Mouse (Mus musculus): Measurements from ENCODE around the gene Edn1.
A peak's percentile ranks its signal among the peaks of the same experiment; 100 is the strongest.

The Edn1 gene

GRCm38 (mm10) chr13:42301161-42301721, at the start of gene Edn1:
TSS of gene Edn1 (plus strand) at chr13:42301476.
- DNase-seq (ENCODE audit: low spot score), result peak; percentile 70

- no peak for DNase-seq (ENCODE audit: low spot score)
These were observed 47.5 kb upstream of the Edn1 start for GRCm38 (mm10) chr13:42253821-42254220.

GRCm38 (mm10) chr13:42255105-42255504, 46.2 kb upstream of the Edn1 start:
- DNase-seq (ENCODE audit: low spot score), result no peak

GRCm38 (mm10) chr13:42258422-42258821, 42.9 kb upstream of the Edn1 start:
- DNase-seq (ENCODE audit: low spot score), result no peak

- no peak for DNase-seq (ENCODE audit: low spot score)
These were observed 40.6 kb upstream of the Edn1 start for GRCm38 (mm10) chr13:42260667-42261066.

- no peak for DNase-seq (ENCODE audit: low spot score)
These were observed 31.2 kb upstream of the Edn1 start for GRCm38 (mm10) chr13:42270051-42270450.

GRCm38 (mm10) chr13:42276774-42277454, 24.4 kb upstream of the Edn1 start:
- no peak for DNase-seq (ENCODE audit: low spot score)

GRCm38 (mm10) chr13:42277751-42278150, 23.5 kb upstream of the Edn1 start:
- DNase-seq (ENCODE audit: low spot score), result no peak

- no peak for DNase-seq (ENCODE audit: low spot score)
These were observed 15.4 kb upstream of the Edn1 start for GRCm38 (mm10) chr13:42285896-42286295.

- DNase-seq (ENCODE audit: low spot score), result no peak
These were observed 14.5 kb upstream of the Edn1 start for GRCm38 (mm10) chr13:42286768-42287167.

- no peak for DNase-seq (ENCODE audit: low spot score)
These were observed 8.7 kb upstream of the Edn1 start for GRCm38 (mm10) chr13:42292593-42292992.

GRCm38 (mm10) chr13:42298302-42298701, 3.0 kb upstream of the Edn1 start:
- no peak for DNase-seq (ENCODE audit: low spot score)

GRCm38 (mm10) chr13:42298766-42299165, 2.5 kb upstream of the Edn1 start:
- DNase-seq (ENCODE audit: low spot score), result no peak

GRCm38 (mm10) chr13:42300567-42300966, 709 bp upstream of the Edn1 start:
- peak; percentile 89 for DNase-seq (ENCODE audit: low spot score)

GRCm38 (mm10) chr13:42301961-42302861, 935 bp downstream of the Edn1 start:
- DNase-seq (ENCODE audit: low spot score), result no peak

GRCm38 (mm10) chr13:42303180-42303929, 2.1 kb downstream of the Edn1 start:
- no peak for DNase-seq (ENCODE audit: low spot score)

- no peak for DNase-seq (ENCODE audit: low spot score)
These were observed 2.9 kb downstream of the Edn1 start for GRCm38 (mm10) chr13:42304139-42304538.

- no peak for DNase-seq (ENCODE audit: low spot score)
These were observed 5.9 kb downstream of the Edn1 start for GRCm38 (mm10) chr13:42306870-42307800.

GRCm38 (mm10) chr13:42308368-42309103, 7.3 kb downstream of the Edn1 start:
- DNase-seq (ENCODE audit: low spot score), result no peak

GRCm38 (mm10) chr13:42309804-42310203, 8.5 kb downstream of the Edn1 start:
- DNase-seq (ENCODE audit: low spot score), result no peak
